Mouse (Mus musculus) liver, postnatal 0 days (tissue): ENCODE measurements around the gene Hyls1. TPM values are rescaled to one million over a fixed set of nuclear protein-coding genes. Genes with fewer than 3 reads are reported as not detected.

Experiments used
- ATAC-seq: fragments of 200-750 bp; cut with Nextera tagmentation; 2 replicates; pipeline ENCODE4 v1.8.0; 2017; ENCODE audit warnings: mild to moderate bottlenecking, moderate library complexity
- DNase-seq: peaks from one replicate; pipeline ENCODE4 v3.0.0-alpha.2; 2016
- H3K27ac ChIP-seq: fragments of 300-500 bp; sonication (generic); 2 replicates; pipeline ENCODE4 v1.5.1; 2014; ENCODE audit warnings: antibody characterized with exemption, moderate library complexity, mild to moderate bottlenecking, low read depth
- H3K27me3 ChIP-seq: fragments of 300-500 bp; sonication (generic); 2 replicates; pipeline ENCODE4 v1.6.1; 2014; ENCODE audit warnings: low read length, control low read depth, mixed read lengths; ENCODE audit not compliant: insufficient read depth
- H3K36me3 ChIP-seq: fragments of 300-500 bp; sonication (generic); replicated peaks from 2 replicates; pipeline ENCODE4 v1.6.1; 2014; ENCODE audit warnings: mild to moderate bottlenecking, control low read depth, low read length, moderate library complexity, mixed read lengths; ENCODE audit not compliant: insufficient read depth
- H3K4me1 ChIP-seq: fragments of 300-500 bp; sonication (generic); 2 replicates; pipeline ENCODE4 v1.6.1; 2014; ENCODE audit warnings: antibody characterized with exemption, mild to moderate bottlenecking, control low read depth; ENCODE audit not compliant: insufficient read depth
- H3K4me2 ChIP-seq: fragments of 300-500 bp; sonication (generic); 2 replicates; pipeline ENCODE4 v1.6.1; 2014; ENCODE audit warnings: low read depth, mild to moderate bottlenecking, low read length, moderate library complexity, mixed read lengths
- H3K4me3 ChIP-seq: fragments of 300-500 bp; sonication (generic); 2 replicates; pipeline ENCODE4 v1.5.1; 2014; ENCODE audit warnings: low read depth, low read length
- H3K9ac ChIP-seq: fragments of 300-500 bp; sonication (generic); replicated peaks from 2 replicates; pipeline ENCODE4 v1.6.1; 2014; ENCODE audit warnings: mild to moderate bottlenecking, moderate library complexity
- H3K9me3 ChIP-seq: fragments of 300-500 bp; sonication (generic); 2 replicates; pipeline ENCODE4 v1.6.1; 2016; ENCODE audit warnings: mild to moderate bottlenecking, control low read depth, low read length, mixed read lengths
- CTCF ChIP-seq: sonication (generic); IDR thresholded peaks from 2 replicates; pipeline ENCODE4 v1.5.1; 2016; ENCODE audit warnings: antibody characterized with exemption, low read depth
- EP300 ChIP-seq: IDR thresholded peaks from 2 replicates; pipeline ENCODE4 v1.6.1; 2016; ENCODE audit warnings: antibody characterized with exemption, low read depth, mild to moderate bottlenecking
- WGBS: fragments of 180-500 bp; shearing (Covaris S2); extraction: QIAGEN DNeasy Blood & Tissue Kit; methylation state at CpG from one replicate; pipeline ENCODE4 v1.1.7; 2014; ENCODE audit not compliant: insufficient replicate concordance; 5-methylcytosine and 5-hydroxymethylcytosine counted together
- polyA plus RNA-seq: library from polyadenylated mRNA; unstranded; fragments of >200 nt; fragmentation: Nextera tagmentation; extraction: Ambion mirVana; gene quantifications from 2 replicates; pipeline ENCODE4 v1.2.1, GENCODE M21; 2015

Gene Hyls1
- polyA plus RNA-seq, 1 experiment from 2014 or later, result 4.7 TPM

GRCm38 (mm10) chr9:35523541-35523940, 46.7 kb downstream of the Hyls1 start:
- DNase-seq (no peak), ATAC-seq (no peak)
- Histone ChIP-seq H3K36me3 (no peaks in the 10 kb centered on the region), H3K4me1 (no peaks in the 10 kb centered on the region), H3K4me2 (no peak overlapping the region), H3K9me3 (no peaks in the 10 kb centered on the region), H3K27ac (no peak overlapping the region), H3K9ac (no peak overlapping the region), H3K27me3 (no peaks in the 10 kb centered on the region), H3K4me3 (no peak overlapping the region)
- TF ChIP-seq EP300 (no peak), CTCF (no peak)
- 63% methylated on average over 5 of the region's 5 CpGs for WGBS

- 36% methylated on average over 1 of the region's 1 CpGs for WGBS
- H3K36me3 ChIP-seq, result no peaks in the 10 kb centered on the region
These were observed 47.2 kb downstream of the Hyls1 start for GRCm38 (mm10) chr9:35522821-35523515.

GRCm38 (mm10) chr9:35522241-35522640, 48.0 kb downstream of the Hyls1 start:
- Histone ChIP-seq H3K4me1 (no peaks in the 10 kb centered on the region), H3K9me3 (no peaks in the 10 kb centered on the region), H3K4me3 (no peak overlapping the region), H3K9ac (no peak overlapping the region), H3K27me3 (no peaks in the 10 kb centered on the region), H3K4me2 (no peak overlapping the region), H3K36me3 (no peaks in the 10 kb centered on the region), H3K27ac (no peak overlapping the region)
- no peak for ATAC-seq
- no peak for DNase-seq
- no peak for TF ChIP-seq EP300
- no peak for TF ChIP-seq CTCF
- 70% methylated on average over 2 of the region's 2 CpGs for WGBS

More at GRCm38 (mm10) chr9:35522821-35523515, 47.2 kb downstream of the Hyls1 start:
- DNase-seq (no peak), ATAC-seq (no peak)
- no peak overlapping the region for H3K4me2 ChIP-seq
- H3K4me1 ChIP-seq, result no peaks in the 10 kb centered on the region
- no peaks in the 10 kb centered on the region for H3K9me3 ChIP-seq
- no peak for TF ChIP-seq CTCF
- no peak for TF ChIP-seq EP300
- H3K4me3 ChIP-seq, result no peak overlapping the region
- H3K27me3 ChIP-seq, result no peaks in the 10 kb centered on the region
- no peak overlapping the region for H3K9ac ChIP-seq
- no peak overlapping the region for H3K27ac ChIP-seq

GRCm38 (mm10) chr9:35520631-35521348, 49.4 kb downstream of the Hyls1 start:
- Histone ChIP-seq H3K4me1 (no peaks in the 10 kb centered on the region), H3K9me3 (no peaks in the 10 kb centered on the region), H3K4me2 (no peak overlapping the region), H3K36me3 (no peaks in the 10 kb centered on the region), H3K4me3 (no peak overlapping the region), H3K9ac (no peak overlapping the region), H3K27ac (no peak overlapping the region), H3K27me3 (no peaks in the 10 kb centered on the region)
- WGBS, result 57% methylated on average over 6 of the region's 6 CpGs
- DNase-seq, result no peak
- ATAC-seq, result no peak
- TF ChIP-seq CTCF, result no peak
- TF ChIP-seq EP300, result no peak

GRCm38 (mm10) chr9:35518169-35518568, 52.0 kb downstream of the Hyls1 start, which contains the start of gene Gm1113:
Gene Gm1113 (minus strand): TSS chr9:35518269.
- WGBS, result 58% methylated on average over 3 of the region's 3 CpGs
- ATAC-seq (no peak), DNase-seq (no peak)
- TF ChIP-seq CTCF (no peak), EP300 (no peak)
- Histone ChIP-seq H3K4me1 (no peaks in the 10 kb centered on the region), H3K9me3 (no peaks in the 10 kb centered on the region), H3K4me2 (no peak within 1 kb of the TSS), H3K36me3 (no peaks in the 10 kb centered on the region), H3K4me3 (no peak within 1 kb of the TSS), H3K27me3 (no peaks in the 10 kb centered on the region), H3K27ac (no peak within 1 kb of the TSS), H3K9ac (no peak within 1 kb of the TSS)

GRCm38 (mm10) chr9:35516711-35517110, 53.5 kb downstream of the Hyls1 start:
- Histone ChIP-seq H3K9me3 (no peaks in the 10 kb centered on the region), H3K27ac (no peak overlapping the region), H3K36me3 (no peaks in the 10 kb centered on the region), H3K4me1 (no peaks in the 10 kb centered on the region), H3K4me3 (no peak overlapping the region), H3K27me3 (no peaks in the 10 kb centered on the region), H3K9ac (no peak overlapping the region), H3K4me2 (no peak overlapping the region)
- TF ChIP-seq CTCF, result no peak
- no peak for TF ChIP-seq EP300
- DNase-seq (no peak), ATAC-seq (no peak)
- WGBS, result 80% methylated on average over 16 of the region's 16 CpGs
